In the genomic region with DNA sequence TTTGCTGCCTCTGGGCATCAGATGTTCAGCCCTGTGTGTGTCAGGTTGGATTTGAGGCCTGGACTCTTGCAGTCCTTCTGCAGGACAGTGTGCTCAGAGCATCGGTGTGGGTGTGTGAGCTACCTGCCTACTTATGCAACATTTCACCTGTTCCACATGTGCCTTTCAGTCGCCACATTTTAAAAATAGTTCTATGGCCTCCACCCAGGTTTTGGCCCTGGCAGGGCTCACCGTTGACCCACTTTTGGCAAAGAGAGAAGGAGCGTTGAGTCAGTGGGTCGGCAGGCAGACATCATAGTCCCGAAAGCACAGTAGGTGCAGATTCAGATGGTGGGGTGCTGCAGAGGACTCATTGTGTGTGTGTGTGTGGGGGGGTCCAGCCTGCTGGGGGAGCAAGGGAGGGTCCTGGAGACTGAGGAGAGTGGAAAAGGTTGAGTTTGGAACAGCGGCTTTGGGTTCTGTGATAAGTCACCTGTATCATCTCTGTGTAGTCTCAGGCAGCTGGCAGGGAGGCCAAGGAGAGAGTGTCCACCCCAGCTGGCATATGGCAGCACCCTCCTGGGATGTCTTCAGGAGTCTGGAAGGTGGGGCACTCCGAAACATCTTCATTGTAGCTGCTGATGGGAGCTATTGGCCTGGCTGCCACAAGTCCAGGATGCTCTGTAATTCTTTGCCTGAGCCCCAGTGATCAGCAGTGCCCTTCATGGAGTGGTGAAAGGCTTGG, we compare ENCODE assay signal across 17 mouse cellular contexts. TPM values are rescaled to one million over a fixed set of nuclear protein-coding genes. Genes with fewer than 3 reads are reported as not detected.
A peak's percentile ranks its signal among the peaks of the same experiment; 100 is the strongest.
DNase-seq lines count a peak whose midpoint lies in the region; ATAC-seq and TF ChIP-seq lines count a peak whose summit lies in the region.
"Had no signal": no experiment of that assay in that cellular context is flagged by ENCODE, and none has a peak within 500 bp of the region (broad histone marks: within the 10 kb centered on the region; RNA-seq: fewer than 3 reads in every experiment).

No protein-coding gene starts in this region.

- DNase-seq in forebrain, embryonic 11.5 days (ENCODE audit: low spot score): peak; percentile 46
- peak; percentile 9 for DNase-seq in midbrain, embryonic 10.5 days (ENCODE audit: low spot score)
- peak; percentile 70 to 80 for DNase-seq in cerebellum, adult 2 months
- peak; percentile 54 to 63 for DNase-seq in cerebellum, postnatal 36 days
- no peak for DNase-seq in lung, postnatal 36 days
- no peak for DNase-seq in lung, postnatal 0 days (ENCODE audit: low spot score)
- DNase-seq: adrenal gland, postnatal 10 days; B cell, adult 2 months; kidney, postnatal 4 days; lung, postnatal 10 days; thymus, adult 2 months had no signal

- no peak overlapping the region for H3K4me3 ChIP-seq in forebrain, embryonic 11.5 days (ENCODE audit: low read depth, low read length)
- no peak overlapping the region for H3K4me3 ChIP-seq in forebrain, embryonic 13.5 days
- H3K4me3 ChIP-seq in midbrain, embryonic 10.5 days: no peak overlapping the region
- no peak overlapping the region for H3K4me3 ChIP-seq in midbrain, embryonic 16.5 days (ENCODE audit: low read depth, low read length)
- H3K4me3 ChIP-seq in cerebellum, adult 2 months (replicated peaks; ENCODE audit: insufficient read depth, low read depth, low read length): peak overlapping the region; percentile 88
- no peak overlapping the region for H3K4me3 ChIP-seq in lung, postnatal 0 days (ENCODE audit: low read depth, low read length)
- H3K4me3 ChIP-seq: limb, embryonic 12.5 days; liver, embryonic 15.5 days had no signal

- H3K27ac ChIP-seq in forebrain, embryonic 11.5 days (ENCODE audit: low read depth, low read length): no peak overlapping the region
- no peak overlapping the region for H3K27ac ChIP-seq in forebrain, embryonic 13.5 days
- H3K27ac ChIP-seq in midbrain, embryonic 10.5 days (replicated peaks): no peak overlapping the region
- H3K27ac ChIP-seq in midbrain, embryonic 16.5 days (ENCODE audit: low read length): no peak overlapping the region
- H3K27ac ChIP-seq in cerebellum, adult 2 months (ENCODE audit: insufficient read depth, low read length): peak overlapping the region; percentile 96
- H3K27ac ChIP-seq in lung, postnatal 0 days (ENCODE audit: low read length): no peak overlapping the region
- H3K27ac ChIP-seq: limb, embryonic 12.5 days; liver, embryonic 15.5 days had no signal

- no peaks in the 10 kb centered on the region for H3K36me3 ChIP-seq in forebrain, embryonic 11.5 days (ENCODE audit: control insufficient read depth, insufficient read depth, low read length)
- H3K36me3 ChIP-seq in forebrain, embryonic 13.5 days (ENCODE audit: poor library complexity, severe bottlenecking): no peaks in the 10 kb centered on the region
- H3K36me3 ChIP-seq in midbrain, embryonic 10.5 days: no peaks in the 10 kb centered on the region
- H3K36me3 ChIP-seq in midbrain, embryonic 16.5 days (ENCODE audit: control insufficient read depth, insufficient read depth, low read length): no peaks in the 10 kb centered on the region
- no peaks in the 10 kb centered on the region for H3K36me3 ChIP-seq in lung, postnatal 0 days (ENCODE audit: insufficient read depth, low read length)
- H3K36me3 ChIP-seq: limb, embryonic 12.5 days; liver, embryonic 15.5 days had no signal

- H3K4me2 ChIP-seq in forebrain, embryonic 11.5 days (ENCODE audit: low read depth, low read length, severe bottlenecking): no peak overlapping the region
- no peak overlapping the region for H3K4me2 ChIP-seq in forebrain, embryonic 13.5 days
- no peak overlapping the region for H3K4me2 ChIP-seq in midbrain, embryonic 16.5 days (ENCODE audit: low read length)
- no peak overlapping the region for H3K4me2 ChIP-seq in lung, postnatal 0 days (replicated peaks; ENCODE audit: low read depth, low read length)
- H3K4me2 ChIP-seq: limb, embryonic 12.5 days; liver, embryonic 15.5 days had no signal

- no peak for TF ChIP-seq POLR2A in cerebellum, adult 2 months (IDR thresholded peaks at IDR 0.05; ENCODE audit: borderline replicate concordance, insufficient read depth, low read length)

- no peaks in the 10 kb centered on the region for H3K9me3 ChIP-seq in forebrain, embryonic 11.5 days (ENCODE audit: control insufficient read depth, low read length)
- H3K9me3 ChIP-seq in forebrain, embryonic 13.5 days (replicated peaks): no peaks in the 10 kb centered on the region
- H3K9me3 ChIP-seq in midbrain, embryonic 10.5 days (replicated peaks): no peaks in the 10 kb centered on the region
- no peaks in the 10 kb centered on the region for H3K9me3 ChIP-seq in midbrain, embryonic 16.5 days (replicated peaks; ENCODE audit: control insufficient read depth, low read length, poor library complexity, severe bottlenecking)
- no peaks in the 10 kb centered on the region for H3K9me3 ChIP-seq in lung, postnatal 0 days (ENCODE audit: low read length)
- H3K9me3 ChIP-seq: limb, embryonic 12.5 days; liver, embryonic 15.5 days had no signal

- 92% methylated on average over 8 of the region's 8 CpGs for WGBS in forebrain, embryonic 11.5 days
- WGBS in forebrain, embryonic 13.5 days: 91% methylated on average over 8 of the region's 8 CpGs
- 92% methylated on average over 8 of the region's 8 CpGs for WGBS in midbrain, embryonic 10.5 days
- WGBS in midbrain, embryonic 16.5 days: 87% methylated on average over 8 of the region's 8 CpGs
- 10% methylated on average over 8 of the region's 8 CpGs for whole genome bisulfite sequencing in cerebellum, adult 2 months
- WGBS in lung, postnatal 0 days: 83% methylated on average over 8 of the region's 8 CpGs

- ATAC-seq in forebrain, embryonic 11.5 days (replicated peaks; ENCODE audit: low FRiP score): no peak
- ATAC-seq in forebrain, embryonic 13.5 days: no peak
- no peak for ATAC-seq in midbrain, embryonic 16.5 days
- ATAC-seq in lung, postnatal 0 days: no peak
- ATAC-seq: forebrain, embryonic 16.5 days; inflammation-experienced regulatory T-cells, adult 6 months had no signal

- 0 out of 2 replicates have a peak, but pooled peaks cover 2% of the 10 kb centered on the region for H3K4me1 ChIP-seq in forebrain, embryonic 11.5 days (replicated peaks; ENCODE audit: control insufficient read depth, insufficient read depth, low read length)
- peaks cover 10% of the 10 kb centered on the region for H3K4me1 ChIP-seq in forebrain, embryonic 13.5 days
- peaks cover 28% of the 10 kb centered on the region for H3K4me1 ChIP-seq in midbrain, embryonic 10.5 days
- peaks cover 6% of the 10 kb centered on the region for H3K4me1 ChIP-seq in midbrain, embryonic 16.5 days (ENCODE audit: control insufficient read depth, insufficient read depth, low read length)
- peaks cover 48% of the 10 kb centered on the region for H3K4me1 ChIP-seq in cerebellum, adult 2 months (ENCODE audit: control insufficient read depth, insufficient read depth, low read length)
- H3K4me1 ChIP-seq in lung, postnatal 0 days (ENCODE audit: insufficient read depth, low read depth, low read length): peaks cover 7% of the 10 kb centered on the region; the same call in 1 of the 2 replicates

- H3K9ac ChIP-seq in forebrain, embryonic 11.5 days (ENCODE audit: low read length): no peak overlapping the region
- no peak overlapping the region for H3K9ac ChIP-seq in forebrain, embryonic 13.5 days
- no peak overlapping the region for H3K9ac ChIP-seq in midbrain, embryonic 16.5 days (ENCODE audit: low read depth, low read length)
- no peak overlapping the region for H3K9ac ChIP-seq in lung, postnatal 0 days (replicated peaks; ENCODE audit: low read depth)
- H3K9ac ChIP-seq: limb, embryonic 12.5 days; liver, embryonic 15.5 days had no signal

- TF ChIP-seq CTCF in cerebellum, adult 2 months (IDR thresholded peaks at IDR 0.05; ENCODE audit: borderline replicate concordance, insufficient read depth, low read depth, low read length): no peak
- TF ChIP-seq CTCF in lung, postnatal 0 days (IDR thresholded peaks at IDR 0.05): no peak

- peaks cover 14% of the 10 kb centered on the region for H3K27me3 ChIP-seq in forebrain, embryonic 11.5 days (ENCODE audit: control insufficient read depth, insufficient read depth, low read length)
- H3K27me3 ChIP-seq in forebrain, embryonic 13.5 days: peaks cover 32% of the 10 kb centered on the region
- H3K27me3 ChIP-seq in midbrain, embryonic 10.5 days (ENCODE audit: low read depth, poor library complexity, severe bottlenecking): peaks cover 48% of the 10 kb centered on the region
- H3K27me3 ChIP-seq in midbrain, embryonic 16.5 days (ENCODE audit: control insufficient read depth, insufficient read depth, low read depth, low read length): peaks cover 14% of the 10 kb centered on the region
- no peaks in the 10 kb centered on the region for H3K27me3 ChIP-seq in cerebellum, adult 2 months (ENCODE audit: control insufficient read depth, insufficient read depth, low read length)
- peaks cover 6% of the 10 kb centered on the region for H3K27me3 ChIP-seq in lung, postnatal 0 days (replicated peaks; ENCODE audit: insufficient read depth, low read length)

- TF ChIP-seq EP300 in lung, postnatal 0 days (IDR thresholded peaks at IDR 0.05): no peak

RNA-seq across cellular contexts. Expression of gene Phactr3, which starts 2.0 kb away (rescaled TPM):
- 11.3 and 13.5 TPM in 2 replicates for polyA plus RNA-seq in forebrain, embryonic 11.5 days (2014; fragmentation: Nextera tagmentation; extraction: Ambion mirVana)
- 27.0 and 29.9 TPM in 2 replicates for polyA plus RNA-seq in forebrain, embryonic 13.5 days (2015; fragmentation: Nextera tagmentation; extraction: Ambion mirVana)
- 5.8 and 6.7 TPM in 2 replicates for polyA plus RNA-seq in midbrain, embryonic 10.5 days (2016; fragmentation: Nextera tagmentation; extraction: Ambion mirVana)
- polyA plus RNA-seq in midbrain, embryonic 16.5 days (2015; fragmentation: Nextera tagmentation; extraction: Ambion mirVana): 83.1 and 86.1 TPM in 2 replicates
- 75.5 and 79.8 TPM in 2 replicates for polyA plus RNA-seq in cerebellum, adult 2 months (2012; rRNA removed)
- 0.20 and 0.27 TPM in 2 replicates for polyA plus RNA-seq in lung, postnatal 0 days (2015; fragmentation: Nextera tagmentation; extraction: Ambion mirVana)

RNA-seq across cellular contexts. Expression of gene Zfp931, which starts 42.5 kb away (rescaled TPM):
- 15.3 and 19.7 TPM in 2 replicates for polyA plus RNA-seq in forebrain, embryonic 11.5 days (2014; fragmentation: Nextera tagmentation; extraction: Ambion mirVana)
- 15.5 and 16.8 TPM in 2 replicates for polyA plus RNA-seq in forebrain, embryonic 13.5 days (2015; fragmentation: Nextera tagmentation; extraction: Ambion mirVana)
- polyA plus RNA-seq in midbrain, embryonic 10.5 days (2016; fragmentation: Nextera tagmentation; extraction: Ambion mirVana): 17.6 and 18.0 TPM in 2 replicates
- polyA plus RNA-seq in midbrain, embryonic 16.5 days (2015; fragmentation: Nextera tagmentation; extraction: Ambion mirVana): 13.9 and 15.3 TPM in 2 replicates
- polyA plus RNA-seq in cerebellum, adult 2 months (2012; rRNA removed): 17.1 and 19.5 TPM in 2 replicates
- polyA plus RNA-seq in lung, postnatal 0 days (2015; fragmentation: Nextera tagmentation; extraction: Ambion mirVana): 10.6 and 13.8 TPM in 2 replicates

Comparison
In these comparisons a context has a peak if more than half of its experiments do, and no peak if none do; other contexts are left out.
1. DNase-seq: peak in forebrain, embryonic 11.5 days (single experiment), midbrain, embryonic 10.5 days (single experiment), cerebellum, adult 2 months (2 of 2) and cerebellum, postnatal 36 days (2 of 2); none in lung, postnatal 36 days (single experiment) and lung, postnatal 0 days (single experiment).